Mouse (Mus musculus) embryonic facial prominence, embryonic 10.5 days (tissue): ENCODE data around the gene E330009J07Rik. TPM values are rescaled to one million over a fixed set of nuclear protein-coding genes. Genes with fewer than 3 reads are reported as not detected.

ENCODE experiments used
- DNase-seq: peaks from one replicate; pipeline ENCODE4 v3.0.0-alpha.2; 2017; ENCODE audit warnings: low spot score
- H3K27ac ChIP-seq: fragments of 300-500 bp; sonication (generic); replicated peaks from 2 replicates; pipeline ENCODE4 v1.5.1; 2016; ENCODE audit warnings: mild to moderate bottlenecking
- H3K27me3 ChIP-seq: fragments of 300-500 bp; sonication (generic); replicated peaks from 2 replicates; pipeline ENCODE4 v1.6.1; 2016; ENCODE audit warnings: low read depth, mild to moderate bottlenecking; ENCODE audit not compliant: poor library complexity, severe bottlenecking
- H3K36me3 ChIP-seq: fragments of 300-500 bp; sonication (generic); replicated peaks from 2 replicates; pipeline ENCODE4 v1.6.1; 2016; ENCODE audit warnings: mild to moderate bottlenecking, moderate library complexity
- H3K4me1 ChIP-seq: fragments of 300-500 bp; sonication (generic); 2 replicates; pipeline ENCODE4 v1.6.1; 2016
- H3K4me3 ChIP-seq: fragments of 300-500 bp; sonication (generic); 2 replicates; pipeline ENCODE4 v1.5.1; 2016; ENCODE audit warnings: mild to moderate bottlenecking, moderate library complexity
- H3K9me3 ChIP-seq: fragments of 300-500 bp; sonication (generic); 2 replicates; pipeline ENCODE4 v1.6.1; 2016; ENCODE audit warnings: mild to moderate bottlenecking
- WGBS: fragments of 180-500 bp; shearing (Covaris S2); methylation state at CpG from one replicate; pipeline ENCODE4 v1.1.7; 2016; 5-methylcytosine and 5-hydroxymethylcytosine counted together
- polyA plus RNA-seq: library from polyadenylated mRNA; unstranded; fragments of >200 nt; fragmentation: Nextera tagmentation; extraction: Ambion mirVana; gene quantifications from 2 replicates; pipeline ENCODE4 v1.2.1, GENCODE M21; 2016

E330009J07Rik gene
- polyA plus RNA-seq, 1 experiment from 2014 or later, result 11.2 TPM

DNA sequence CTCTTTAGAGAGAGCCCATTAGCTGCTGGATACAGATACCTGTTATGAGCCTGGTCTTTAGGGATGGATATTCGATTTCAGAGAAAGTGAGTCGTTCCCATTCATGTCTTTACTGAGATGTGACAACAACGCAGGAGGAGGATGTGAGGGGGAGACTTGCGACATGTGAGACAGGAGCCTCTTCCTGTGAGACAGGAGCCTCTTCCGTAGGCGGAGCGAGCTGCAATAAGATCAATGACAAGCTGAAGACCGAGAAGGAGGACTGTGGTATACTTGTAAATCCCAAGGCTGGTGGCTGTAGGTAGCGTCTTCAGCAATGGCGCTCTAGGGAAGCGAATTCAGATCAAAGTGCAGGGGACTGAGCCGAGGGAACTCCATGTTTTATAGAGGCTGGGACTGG lies 3.8 kb upstream of the E330009J07Rik start:
- Histone ChIP-seq H3K4me1 (peaks cover 11% of the 10 kb centered on the region), H3K36me3 (no peaks in the 10 kb centered on the region), H3K27ac (no peak overlapping the region), H3K9me3 (no peaks in the 10 kb centered on the region), H3K4me3 (no peak overlapping the region), H3K27me3 (peaks cover 49% of the 10 kb centered on the region)
- DNase-seq, result no peak
- WGBS, result 51% methylated on average over 12 of the region's 12 CpGs

DNA sequence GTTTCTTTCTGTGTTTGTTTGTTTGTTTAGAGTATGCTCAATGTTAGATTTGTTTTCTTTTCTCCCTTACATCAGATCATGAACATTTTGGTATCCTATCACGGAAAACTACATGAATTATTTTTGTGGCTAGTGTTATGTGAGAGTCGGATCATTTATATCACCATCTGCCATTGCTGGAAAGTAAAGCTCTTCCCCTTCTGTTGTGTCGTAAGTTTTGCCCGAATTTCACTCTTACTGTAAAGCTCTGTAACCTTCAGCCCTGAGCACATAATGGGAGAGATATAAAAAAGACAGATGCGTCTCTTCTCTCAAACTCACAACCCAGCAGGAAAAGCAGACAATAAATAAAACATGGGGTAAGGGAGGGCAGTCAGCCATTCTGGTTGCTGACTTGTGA lies 3.0 kb upstream of the E330009J07Rik start, which contains the start of gene Wee2:
TSS of gene Wee2 (plus strand) at position 153 of the 400 bp plus-strand sequence.
- no peak within 1 kb of the TSS for H3K4me3 ChIP-seq
- 84% methylated on average over 5 of the region's 5 CpGs for WGBS
- peaks cover 49% of the 10 kb centered on the region for H3K27me3 ChIP-seq
- no peak for DNase-seq
- peaks cover 18% of the 10 kb centered on the region for H3K4me1 ChIP-seq
- H3K9me3 ChIP-seq, result no peaks in the 10 kb centered on the region
- H3K27ac ChIP-seq, result no peak within 1 kb of the TSS
- no peaks in the 10 kb centered on the region for H3K36me3 ChIP-seq

DNA sequence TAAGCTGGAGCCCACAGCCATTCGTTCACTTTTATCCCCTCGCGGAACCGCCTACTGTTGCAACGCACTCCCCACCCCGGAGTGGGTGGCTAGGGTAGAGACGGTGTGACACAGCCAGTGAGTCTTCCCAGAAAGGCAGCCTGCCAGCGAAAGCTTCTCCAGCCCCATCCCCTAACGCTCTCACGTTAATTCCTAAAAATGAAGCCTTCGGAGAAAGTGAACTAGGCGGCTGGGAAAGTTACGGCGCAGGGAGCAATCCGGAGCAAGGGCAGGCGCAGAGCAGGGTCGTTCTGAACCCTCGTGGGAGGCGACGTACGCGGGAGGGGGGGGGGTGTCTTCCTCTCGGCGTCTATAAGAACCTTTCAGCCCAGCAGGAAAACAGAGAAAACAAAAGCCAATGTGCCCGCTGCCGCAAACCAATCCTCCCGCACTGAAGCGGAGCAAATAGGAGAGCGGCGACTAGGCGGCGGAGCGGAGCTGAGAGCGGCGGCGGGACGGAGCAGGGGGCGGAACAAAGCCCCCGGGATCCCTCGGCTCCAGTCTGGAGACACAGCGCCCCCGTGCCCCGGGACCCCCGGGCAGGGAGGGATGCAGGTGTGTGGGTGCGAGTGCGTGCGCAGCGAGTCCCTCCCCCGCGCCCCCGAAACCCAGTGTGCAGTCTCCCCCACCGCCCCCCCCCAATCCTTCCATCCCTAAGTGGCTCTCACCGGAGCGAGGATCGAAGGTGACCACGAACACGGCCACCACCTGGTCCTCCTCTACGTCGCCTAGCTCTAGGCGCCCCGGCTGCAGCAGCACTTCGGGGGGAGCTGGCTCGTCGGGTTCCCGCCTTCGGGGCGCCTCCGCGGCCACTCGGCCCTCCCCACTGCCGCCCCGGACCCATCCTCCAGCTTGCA lies 536 bp downstream of the E330009J07Rik start:
- Histone ChIP-seq H3K27ac (peak overlapping the region; percentile 94), H3K9me3 (no peaks in the 10 kb centered on the region), H3K4me3 (peak overlapping the region; percentile 83), H3K36me3 (no peaks in the 10 kb centered on the region), H3K4me1 (peaks cover 18% of the 10 kb centered on the region), H3K27me3 (peaks cover 32% of the 10 kb centered on the region)
- peak; percentile 74 for DNase-seq
- under 1% methylated on average over 72 of the region's 72 CpGs for WGBS

DNA sequence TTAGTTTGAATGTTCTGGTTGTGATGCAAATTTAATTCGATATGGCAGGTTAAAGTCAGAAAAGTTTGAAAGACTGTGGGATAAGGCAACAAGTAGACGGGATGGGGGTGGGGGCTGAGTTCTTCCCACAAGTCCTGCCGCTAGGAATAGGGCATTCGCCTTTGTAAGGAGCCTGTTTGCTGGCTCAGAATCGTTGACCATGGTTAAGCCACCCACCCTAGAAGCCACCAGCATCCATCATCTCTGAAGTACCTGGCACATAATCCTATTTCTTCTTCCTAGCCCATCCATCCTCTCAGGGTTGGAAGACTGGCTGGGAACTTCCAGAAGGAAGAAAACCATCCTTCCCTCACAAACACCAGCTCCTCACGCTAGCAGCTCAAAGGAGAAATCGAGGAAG lies 1.2 kb downstream of the E330009J07Rik start:
- H3K27me3 ChIP-seq, result peaks cover 26% of the 10 kb centered on the region
- peaks cover 18% of the 10 kb centered on the region for H3K4me1 ChIP-seq
- peak overlapping the region; percentile 94 for H3K27ac ChIP-seq
- H3K9me3 ChIP-seq, result no peaks in the 10 kb centered on the region
- no peak for DNase-seq
- H3K36me3 ChIP-seq, result no peaks in the 10 kb centered on the region
- WGBS, result 13% methylated on average over 7 of the region's 7 CpGs
- H3K4me3 ChIP-seq, result peak overlapping the region; percentile 83

DNA sequence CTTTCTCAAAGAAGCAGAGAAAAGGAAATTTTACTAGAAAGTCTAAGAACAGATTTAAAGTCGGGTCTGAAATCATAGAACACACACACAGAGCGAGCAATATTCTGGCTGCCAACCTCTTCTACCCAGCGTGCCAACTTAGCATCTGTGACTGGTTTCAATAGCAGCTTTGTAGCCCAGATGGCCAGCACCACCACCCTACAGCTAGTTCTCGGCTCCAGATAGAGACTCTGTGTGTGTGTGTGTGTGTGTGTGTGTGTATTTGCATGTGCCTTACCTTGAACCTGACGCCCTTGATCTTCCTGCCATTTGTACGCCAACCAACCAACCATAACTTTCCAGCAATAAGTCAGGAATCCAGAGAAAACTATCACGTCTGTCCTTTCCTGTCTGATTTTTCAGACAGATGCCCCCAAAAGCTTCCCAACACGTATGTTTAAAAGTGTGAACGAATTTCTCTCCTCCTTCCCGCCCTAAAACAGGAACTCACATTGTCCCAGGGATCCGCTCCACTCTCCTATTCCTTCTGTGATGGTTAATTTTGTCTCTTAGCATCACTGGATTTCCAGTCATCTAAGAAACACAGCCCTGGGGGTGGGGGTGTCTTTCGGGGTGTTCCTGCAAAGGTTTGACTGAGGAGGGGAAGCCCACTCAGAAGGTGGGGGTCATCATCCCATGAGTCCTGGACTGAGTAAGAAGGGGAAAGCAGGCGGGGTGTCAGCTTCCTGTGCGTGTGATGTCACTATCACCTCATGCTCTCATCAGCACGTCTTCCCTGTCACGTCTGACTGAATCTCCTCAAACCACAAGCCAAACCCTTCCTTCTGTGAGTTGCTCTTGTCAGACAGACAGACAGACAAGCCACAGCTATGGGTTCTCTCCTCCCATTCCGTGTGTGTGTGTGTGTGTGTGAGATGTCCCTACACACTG lies 3.3 kb downstream of the E330009J07Rik start:
- 88% methylated on average over 17 of the region's 17 CpGs for WGBS
- Histone ChIP-seq H3K27me3 (peaks cover 11% of the 10 kb centered on the region), H3K36me3 (no peaks in the 10 kb centered on the region), H3K9me3 (no peaks in the 10 kb centered on the region), H3K4me1 (peaks cover 18% of the 10 kb centered on the region), H3K27ac (no peak overlapping the region), H3K4me3 (no peak overlapping the region)
- no peak for DNase-seq

DNA sequence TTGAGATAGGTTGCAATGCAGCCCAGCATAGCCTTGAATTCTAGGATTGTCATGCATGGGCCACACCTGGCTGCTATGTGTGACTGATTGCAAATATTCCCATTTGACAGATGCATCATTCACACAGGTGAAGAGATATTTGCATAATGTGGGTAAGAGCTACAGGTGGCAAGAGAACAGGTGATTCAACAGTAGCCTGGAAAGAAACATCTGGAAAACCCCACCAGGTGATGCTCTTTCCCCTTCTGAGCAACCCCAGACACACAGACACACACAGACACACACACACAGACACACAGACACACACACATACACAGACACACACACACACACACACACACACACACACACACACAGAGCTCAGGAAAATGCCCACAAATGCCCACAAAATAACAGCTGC lies 4.1 kb downstream of the E330009J07Rik start:
- no peaks in the 10 kb centered on the region for H3K36me3 ChIP-seq
- no peak overlapping the region for H3K4me3 ChIP-seq
- H3K9me3 ChIP-seq, result no peaks in the 10 kb centered on the region
- DNase-seq, result no peak
- H3K27ac ChIP-seq, result no peak overlapping the region
- H3K4me1 ChIP-seq, result peaks cover 18% of the 10 kb centered on the region
- H3K27me3 ChIP-seq, result peaks cover 3% of the 10 kb centered on the region

DNA sequence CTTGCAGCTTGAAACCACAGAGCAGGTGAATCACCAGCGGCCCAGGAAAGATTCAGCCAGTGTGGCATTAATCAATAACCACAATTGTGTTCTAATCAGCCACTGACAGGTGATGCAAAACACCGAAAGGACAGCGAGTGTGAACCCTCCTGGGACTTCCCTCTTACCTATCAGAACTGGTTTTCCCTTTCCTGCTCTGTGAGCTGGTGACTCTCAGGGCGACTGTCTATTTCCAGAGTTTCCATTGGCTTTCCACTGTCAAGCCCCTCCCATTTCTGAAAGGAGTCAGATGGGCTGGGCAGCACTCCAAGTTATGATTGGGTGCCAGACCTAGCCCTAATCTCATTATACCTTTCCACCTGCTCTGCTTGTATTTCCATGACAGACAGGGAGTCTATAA lies 4.6 kb downstream of the E330009J07Rik start:
- Histone ChIP-seq H3K4me3 (no peak overlapping the region), H3K27ac (no peak overlapping the region), H3K4me1 (peaks cover 17% of the 10 kb centered on the region), H3K9me3 (no peaks in the 10 kb centered on the region), H3K36me3 (no peaks in the 10 kb centered on the region), H3K27me3 (no peaks in the 10 kb centered on the region)
- no peak for DNase-seq
- WGBS, result 64% methylated on average over 4 of the region's 4 CpGs

DNA sequence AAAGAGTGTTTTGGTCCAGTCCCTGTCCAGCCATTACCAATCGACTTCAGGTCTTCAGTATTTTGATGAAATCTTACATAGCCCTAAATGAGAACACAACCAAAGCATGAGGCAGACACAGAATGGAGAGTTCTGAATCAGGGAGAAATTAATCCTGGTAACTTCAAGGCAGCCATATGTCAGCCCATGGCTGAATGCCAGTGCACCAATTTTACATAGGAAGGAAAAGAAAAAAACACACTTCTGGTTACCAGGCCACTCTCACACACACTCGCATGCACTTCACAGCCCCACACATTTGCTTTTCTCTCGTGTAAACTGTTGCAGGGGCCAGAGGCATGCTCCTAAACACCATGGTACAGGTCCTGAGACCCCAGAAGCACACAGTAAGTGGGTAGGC lies 5.1 kb downstream of the E330009J07Rik start:
- WGBS, result 87% methylated on average over 3 of the region's 3 CpGs
- Histone ChIP-seq H3K36me3 (no peaks in the 10 kb centered on the region), H3K4me1 (peaks cover 12% of the 10 kb centered on the region), H3K9me3 (no peaks in the 10 kb centered on the region), H3K27ac (no peak overlapping the region), H3K27me3 (no peaks in the 10 kb centered on the region), H3K4me3 (no peak overlapping the region)
- no peak for DNase-seq

DNA sequence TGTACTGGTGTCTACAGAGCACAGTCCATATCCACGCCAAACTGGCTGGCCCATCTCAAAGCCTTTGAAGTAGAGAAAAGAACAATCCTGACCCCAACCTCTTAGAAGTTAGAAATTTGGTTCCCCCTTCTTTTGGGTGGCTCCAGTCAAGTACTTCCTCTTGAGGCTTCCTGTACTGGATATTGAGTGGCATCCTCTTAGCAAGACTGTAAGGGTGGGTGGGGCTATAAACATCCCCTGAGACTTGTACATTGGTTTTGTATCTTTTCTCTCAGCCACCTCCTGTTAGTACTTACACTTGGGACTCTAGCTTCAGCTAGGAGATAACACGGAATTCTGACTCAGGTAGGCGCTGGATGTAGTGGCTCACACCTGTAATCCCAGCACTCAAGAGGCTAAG lies 5.7 kb downstream of the E330009J07Rik start:
- no peak overlapping the region for H3K4me3 ChIP-seq
- peaks cover 11% of the 10 kb centered on the region for H3K4me1 ChIP-seq
- no peak overlapping the region for H3K27ac ChIP-seq
- H3K36me3 ChIP-seq, result no peaks in the 10 kb centered on the region
- H3K9me3 ChIP-seq, result no peaks in the 10 kb centered on the region
- no peak for DNase-seq
- 88% methylated on average over 3 of the region's 3 CpGs for WGBS
- H3K27me3 ChIP-seq, result no peaks in the 10 kb centered on the region

DNA sequence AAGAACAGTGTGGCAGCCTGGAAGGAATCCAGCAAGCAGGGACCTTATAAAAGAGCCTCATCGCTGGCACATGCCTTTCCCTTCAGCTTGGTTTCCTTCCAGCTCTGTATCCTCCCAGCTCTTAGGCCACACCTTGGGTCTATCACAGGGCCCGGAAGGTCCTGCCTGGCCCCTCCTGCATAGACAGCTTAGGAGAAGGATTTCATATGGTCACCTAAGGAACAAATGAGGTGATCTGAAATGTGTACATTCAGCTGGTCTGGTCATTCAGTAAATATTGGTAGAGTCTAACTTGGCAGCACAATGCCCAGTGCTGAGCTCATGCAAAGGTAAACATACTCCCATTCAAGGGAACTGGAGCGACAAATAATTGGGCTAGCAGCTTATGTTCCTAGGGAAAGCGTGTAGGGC lies 6.4 kb downstream of the E330009J07Rik start:
- H3K27ac ChIP-seq, result no peak overlapping the region

DNA sequence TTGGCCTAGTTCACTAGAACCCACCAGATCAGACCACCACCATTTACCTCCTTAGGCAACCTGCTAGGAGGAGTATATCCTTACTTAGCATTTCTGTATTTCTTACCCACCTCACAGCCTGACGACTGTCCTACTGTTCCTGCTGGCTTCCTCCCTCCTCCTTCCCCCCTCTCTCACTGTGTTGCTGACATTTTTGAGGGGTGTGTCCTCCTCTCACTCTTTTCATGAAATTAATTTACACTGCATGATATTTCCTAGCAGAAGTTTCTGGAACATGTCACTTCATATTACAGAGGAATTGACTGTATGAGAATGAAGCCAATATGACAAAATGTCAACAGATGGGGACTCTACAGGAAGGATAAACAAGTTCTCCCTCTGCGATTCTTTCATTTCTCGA lies 7.2 kb downstream of the E330009J07Rik start:
- Histone ChIP-seq H3K4me3 (no peak overlapping the region), H3K4me1 (no peaks in the 10 kb centered on the region), H3K27ac (no peak overlapping the region), H3K36me3 (no peaks in the 10 kb centered on the region), H3K27me3 (no peaks in the 10 kb centered on the region), H3K9me3 (no peaks in the 10 kb centered on the region)
- 75% methylated on average over 3 of the region's 3 CpGs for WGBS
- DNase-seq, result no peak

More for the DNA sequence above, 6.4 kb downstream of the E330009J07Rik start:
- no peak overlapping the region for H3K4me3 ChIP-seq
- WGBS, result 87% methylated on average over 4 of the region's 4 CpGs
- DNase-seq, result no peak
- no peaks in the 10 kb centered on the region for H3K36me3 ChIP-seq
- no peaks in the 10 kb centered on the region for H3K9me3 ChIP-seq
- peaks cover 5% of the 10 kb centered on the region for H3K4me1 ChIP-seq
- no peaks in the 10 kb centered on the region for H3K27me3 ChIP-seq

DNA sequence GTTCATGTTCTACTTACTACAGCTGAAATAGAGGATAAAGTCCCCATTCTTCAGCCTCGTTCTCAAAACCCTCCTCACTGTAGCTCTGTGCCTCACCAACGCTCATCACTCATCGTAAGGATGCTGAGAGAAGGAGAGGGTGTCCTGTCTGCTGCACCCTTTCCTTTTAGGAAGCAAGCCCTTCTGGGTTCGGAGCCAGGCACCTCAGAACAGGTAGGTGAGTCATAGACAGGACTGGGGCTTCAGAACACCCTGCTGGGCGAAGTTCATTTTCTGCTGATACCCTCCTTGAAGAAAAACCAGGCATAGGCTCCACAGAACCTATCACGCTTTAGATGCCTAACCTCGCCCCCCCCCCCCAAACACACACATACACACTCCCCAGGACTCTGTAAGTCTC lies 8.5 kb downstream of the E330009J07Rik start:
- no peak overlapping the region for H3K27ac ChIP-seq
- H3K36me3 ChIP-seq, result peaks cover 3% of the 10 kb centered on the region; the same call in 1 of the 2 replicates
- no peaks in the 10 kb centered on the region for H3K27me3 ChIP-seq
- WGBS, result 87% methylated on average over 7 of the region's 7 CpGs
- H3K9me3 ChIP-seq, result no peaks in the 10 kb centered on the region
- no peaks in the 10 kb centered on the region for H3K4me1 ChIP-seq
- DNase-seq, result no peak
- no peak overlapping the region for H3K4me3 ChIP-seq
